Mouse (Mus musculus) fibroblast of lung, adult 2 months (primary cell): ENCODE results near the gene Trmu.
A peak's percentile ranks its signal among the peaks of the same experiment; 100 is the strongest.

Experiments
- DNase-seq: peaks from one replicate; pipeline ENCODE4 v3.0.0-alpha.2; 2011; ENCODE audit warnings: low read depth

Gene Trmu

DNA sequence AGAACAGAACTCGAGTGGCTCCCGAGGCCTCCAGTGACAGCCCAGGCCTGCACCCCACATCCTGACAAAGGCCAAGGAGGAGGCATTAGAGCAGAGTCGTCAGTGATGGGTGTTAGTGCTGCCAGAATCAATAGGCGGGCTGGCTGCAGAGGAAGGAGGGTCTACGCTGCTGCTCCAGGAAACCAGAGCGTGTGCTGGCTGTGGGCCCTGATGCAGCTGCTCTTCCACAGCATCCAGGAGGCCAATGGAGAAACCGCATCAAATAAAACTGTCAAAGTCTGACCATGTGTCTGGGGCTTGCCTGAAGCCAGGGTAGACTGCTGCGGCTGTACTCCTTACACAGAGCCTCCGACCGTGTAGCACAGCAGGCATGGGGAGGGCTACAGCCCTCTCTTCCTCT, 18.0 kb downstream of the Trmu start:
- no peak for DNase-seq

DNA sequence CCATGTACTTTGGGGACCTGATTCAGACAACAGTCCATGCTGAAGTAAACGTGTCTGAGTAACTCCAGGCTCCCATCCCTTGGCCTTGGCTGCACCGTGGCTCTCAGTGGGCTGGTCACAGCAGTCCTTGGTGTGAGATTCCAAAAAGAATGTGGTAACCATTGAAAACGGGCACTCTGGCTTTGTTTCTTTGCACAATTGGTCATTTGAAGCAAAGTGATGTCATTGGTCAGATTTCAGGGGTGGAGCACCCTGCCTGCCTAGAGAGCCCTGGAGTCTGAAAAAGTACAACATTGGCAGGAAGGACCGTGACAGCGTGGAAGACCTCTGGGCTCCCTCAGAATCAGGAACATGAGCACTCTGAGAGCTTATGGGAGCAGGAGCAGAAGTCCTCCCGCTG, 20.3 kb downstream of the Trmu start:
- DNase-seq = no peak

DNA sequence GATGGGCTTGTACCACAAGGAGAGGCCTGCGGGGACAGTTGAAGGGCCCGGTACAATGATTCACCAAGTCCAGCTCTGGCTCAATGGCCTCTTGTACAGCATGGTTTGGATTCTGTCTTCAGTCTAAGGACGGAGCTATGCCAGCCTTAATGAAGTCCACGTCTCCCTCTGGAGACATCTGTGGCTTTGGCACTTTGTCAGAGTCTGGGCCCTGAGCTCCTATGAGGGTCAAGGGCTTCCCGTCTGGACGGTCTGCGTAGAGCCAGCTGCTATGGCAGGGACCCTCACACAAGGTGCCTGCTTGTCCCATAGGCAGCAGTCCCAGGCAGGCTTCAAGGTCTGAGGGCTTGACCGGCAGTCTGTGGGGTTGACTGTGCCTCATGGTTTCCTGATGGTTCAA, 21.2 kb downstream of the Trmu start:
- DNase-seq = no peak

DNA sequence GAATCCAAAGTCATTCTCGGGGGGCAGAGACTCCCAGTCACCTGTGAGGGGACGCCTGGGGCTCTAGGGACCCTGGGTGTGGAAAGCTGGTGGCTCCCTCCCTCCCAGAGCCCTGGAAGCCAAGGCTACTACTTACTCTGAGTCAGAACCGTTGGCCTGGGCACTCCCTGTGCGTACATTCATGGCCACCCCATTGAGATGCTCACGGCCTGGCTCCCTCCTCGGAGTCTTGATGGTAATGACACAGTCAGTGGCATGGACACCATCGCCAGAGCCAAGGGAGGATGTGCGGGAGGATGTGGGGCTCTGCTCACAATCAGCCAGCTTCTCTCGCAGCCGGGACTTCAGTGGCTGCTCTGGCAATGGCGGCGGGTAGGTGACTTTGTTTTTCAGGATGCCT, 21.7 kb downstream of the Trmu start:
- DNase-seq = no peak

DNA sequence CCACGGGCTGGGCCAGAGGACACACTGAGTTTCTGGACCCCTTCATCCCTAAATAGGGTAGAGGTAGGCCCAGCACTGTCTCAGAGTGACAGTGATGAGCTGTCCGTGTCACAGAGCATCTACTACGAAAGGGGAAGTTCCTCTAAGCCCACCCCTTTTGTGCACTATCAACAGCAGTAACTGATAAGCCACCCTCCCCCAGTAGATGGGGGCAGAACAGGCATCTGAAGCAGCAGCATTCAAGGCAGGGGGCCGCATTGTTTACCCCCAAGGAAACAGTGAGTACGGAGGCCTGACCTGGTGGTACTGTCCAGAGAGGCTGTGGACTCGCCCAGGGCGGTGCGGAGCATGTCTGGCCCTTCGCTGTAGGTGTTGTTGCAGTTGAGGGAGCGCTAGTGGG, 23.4 kb downstream of the Trmu start:
- no peak for DNase-seq

DNA sequence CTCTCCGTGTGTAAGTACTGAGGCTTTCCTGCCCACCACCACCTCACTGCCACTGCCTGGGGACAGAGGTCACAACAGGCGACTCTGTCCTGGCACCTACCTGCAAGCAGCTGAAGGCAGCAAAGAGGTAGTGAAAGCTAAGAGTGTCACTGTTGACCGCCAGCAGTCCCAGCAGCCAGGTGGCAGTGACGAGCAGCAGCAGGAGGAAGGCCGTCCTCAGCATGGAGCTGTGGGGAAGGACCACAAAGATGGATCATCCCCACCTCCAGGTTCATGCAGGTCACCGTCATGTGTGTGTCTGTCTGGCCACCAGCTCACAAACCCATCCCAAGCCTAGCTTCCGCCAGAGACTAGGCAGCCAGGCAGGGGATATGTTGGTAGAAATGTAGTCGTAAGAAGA, 24.7 kb downstream of the Trmu start:
- no peak for DNase-seq

DNA sequence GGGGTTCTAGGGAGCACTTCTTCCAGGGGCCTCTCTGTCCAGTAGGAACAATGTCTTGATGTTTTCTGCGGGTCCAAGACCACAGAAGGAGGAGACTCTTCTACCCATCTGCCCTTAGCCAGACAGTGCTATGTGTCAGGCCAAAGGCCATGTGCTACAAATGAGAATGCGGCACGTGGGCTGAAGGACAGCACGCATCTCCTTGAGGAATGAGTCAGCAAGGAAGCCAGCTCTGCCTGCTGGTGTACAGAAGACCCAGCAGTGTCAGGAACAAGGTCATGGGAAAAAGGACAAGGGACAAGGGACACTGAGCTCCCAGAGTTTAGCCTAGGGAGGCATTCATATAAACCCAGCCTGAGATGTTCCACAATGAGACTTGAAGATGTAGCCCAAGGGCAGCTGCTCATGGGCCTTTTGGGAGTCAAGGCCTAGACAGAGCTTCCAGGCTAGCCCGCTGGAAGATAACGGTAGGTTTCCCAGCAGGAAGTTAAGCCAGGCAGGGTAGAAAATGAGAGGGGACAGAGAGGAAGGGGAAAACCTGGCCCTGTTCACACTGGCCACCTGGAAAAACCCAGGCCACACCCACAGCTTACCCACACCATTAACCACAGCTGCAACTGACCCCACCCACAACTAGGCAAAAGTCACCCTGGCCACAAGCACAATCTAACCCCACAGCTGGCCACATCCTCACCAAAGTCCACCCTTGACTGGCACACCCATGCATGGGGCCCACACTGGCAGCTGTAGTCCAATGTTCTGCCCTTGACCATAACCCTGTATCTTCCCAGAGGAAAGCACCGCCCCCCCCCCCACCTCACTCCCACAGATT, 29.8 kb downstream of the Trmu start:
- DNase-seq = no peak

DNA sequence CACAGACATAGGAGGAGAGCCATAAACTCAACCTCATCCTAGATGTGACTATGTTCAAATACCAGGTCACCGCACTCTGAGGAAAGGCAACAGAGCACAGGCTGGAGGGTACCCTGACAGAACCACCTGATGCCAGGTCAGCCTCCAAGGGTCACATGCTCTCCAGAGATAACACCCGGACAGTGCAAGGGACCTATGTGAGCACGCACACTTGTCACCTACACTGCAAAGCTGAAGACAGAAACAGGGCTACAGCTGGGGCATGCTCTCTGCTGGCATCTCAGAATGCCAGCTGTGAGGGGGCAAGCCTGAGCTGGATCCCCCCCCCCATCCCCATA, 30.3 kb downstream of the Trmu start:
- no peak for DNase-seq

DNA sequence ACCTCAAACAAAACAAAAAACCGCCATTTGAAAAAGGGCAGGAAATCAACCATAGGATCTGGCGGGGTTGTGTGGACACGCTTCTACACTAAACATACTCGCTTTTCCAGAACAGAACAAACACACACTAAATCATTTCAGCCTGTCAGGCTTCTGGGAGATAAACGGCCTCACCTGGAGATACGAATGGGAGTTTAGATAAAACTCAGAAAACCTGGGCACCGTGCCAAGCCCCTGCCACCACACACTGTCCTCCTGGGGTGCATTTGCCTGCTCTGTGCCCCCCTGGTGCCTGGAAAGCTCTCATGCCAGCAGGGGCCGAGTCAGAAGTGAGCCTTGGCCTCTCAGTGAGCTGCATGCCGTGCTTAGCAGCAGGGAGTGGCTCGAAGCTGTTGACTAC, 30.8 kb downstream of the Trmu start:
- no peak for DNase-seq

DNA sequence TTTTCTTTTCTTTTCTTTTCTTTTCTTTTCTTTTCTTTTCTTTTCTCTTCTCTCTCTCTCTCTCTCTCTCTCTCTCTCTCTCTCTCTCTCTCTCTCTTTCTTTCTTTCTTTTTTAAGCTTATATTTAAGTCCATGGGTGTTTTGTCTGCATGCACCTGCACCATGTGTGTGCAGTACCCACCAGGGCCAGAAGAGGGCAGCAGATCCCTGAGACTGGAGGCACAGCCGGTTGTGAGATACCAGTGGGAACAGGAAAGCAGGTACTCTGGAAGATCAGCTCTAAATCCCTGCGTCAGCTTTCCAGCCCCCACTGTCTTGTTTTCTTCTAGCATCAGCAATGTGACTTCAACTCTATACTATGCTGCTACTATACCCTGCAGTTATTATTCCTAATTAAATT, 34.5 kb downstream of the Trmu start:
- DNase-seq = no peak

DNA sequence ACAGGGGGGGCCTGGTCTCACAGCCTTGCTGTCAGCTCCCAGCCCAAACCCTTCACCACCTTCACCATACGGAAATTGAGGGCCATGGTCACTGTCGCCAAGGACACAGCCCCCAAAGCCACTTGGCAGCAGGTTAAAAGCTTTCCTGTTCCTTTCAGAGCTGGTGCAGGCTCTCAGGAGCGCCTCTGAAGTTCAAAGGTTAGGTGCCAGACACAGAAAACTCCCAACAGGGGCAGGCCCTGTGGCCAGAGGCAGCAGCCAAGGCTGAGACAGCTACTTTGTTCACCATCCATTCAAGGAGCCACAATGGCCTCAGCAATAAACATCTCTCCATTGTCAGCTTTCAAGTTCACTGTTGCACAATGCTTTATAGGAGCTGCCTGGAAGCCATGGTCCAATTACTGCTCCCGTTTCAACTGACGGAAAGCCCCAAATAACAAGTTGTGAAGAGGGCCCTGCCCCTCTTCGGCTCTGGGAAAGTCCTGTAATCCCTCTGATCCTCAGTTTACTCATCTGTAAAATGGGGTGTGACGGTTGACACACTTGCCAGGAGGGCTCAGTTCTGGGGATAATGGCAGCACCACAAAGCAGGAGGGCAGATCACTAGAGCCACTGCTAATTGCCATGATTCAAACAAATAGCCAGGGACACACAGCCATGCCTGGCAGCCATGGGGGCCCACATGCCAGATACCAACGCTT, 40.2 kb downstream of the Trmu start:
- DNase-seq = no peak

DNA sequence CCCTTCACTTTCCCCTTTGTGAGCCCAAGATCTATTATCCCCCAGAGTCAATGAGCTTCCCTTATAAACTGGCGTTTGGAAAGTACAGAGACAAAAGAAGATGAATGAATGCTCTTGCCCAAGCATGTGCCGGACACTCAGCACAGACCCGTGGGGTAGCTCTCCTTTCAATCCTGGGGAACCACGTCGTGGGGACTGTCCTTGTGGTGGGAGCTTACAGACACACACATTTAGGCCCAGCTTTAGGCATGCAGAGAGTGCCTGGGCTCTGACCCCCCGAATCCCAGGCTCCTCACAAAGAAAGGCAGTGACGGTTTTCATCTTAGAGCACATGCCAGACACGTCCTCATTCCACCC, 40.8 kb downstream of the Trmu start:
- DNase-seq = no peak

DNA sequence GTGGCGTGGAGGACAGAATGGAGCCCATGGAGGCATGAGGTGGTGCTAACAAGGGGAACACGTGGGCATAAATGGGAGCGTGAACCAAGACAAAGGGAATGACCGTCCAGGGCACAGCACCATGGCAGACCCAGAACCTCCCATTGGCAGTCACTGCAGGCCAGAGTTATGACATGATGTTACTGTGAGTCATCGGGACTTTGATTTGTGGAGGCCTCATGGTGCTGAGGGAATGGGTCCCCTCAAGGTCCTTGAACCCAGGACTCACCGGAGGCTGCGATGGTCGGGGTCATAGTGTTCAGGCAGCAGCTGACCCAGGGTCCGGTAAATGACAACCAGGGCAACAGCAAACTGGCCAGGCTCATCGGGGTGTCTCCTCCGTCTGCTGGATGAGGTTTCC, 42.7 kb downstream of the Trmu start:
- DNase-seq = no peak

DNA sequence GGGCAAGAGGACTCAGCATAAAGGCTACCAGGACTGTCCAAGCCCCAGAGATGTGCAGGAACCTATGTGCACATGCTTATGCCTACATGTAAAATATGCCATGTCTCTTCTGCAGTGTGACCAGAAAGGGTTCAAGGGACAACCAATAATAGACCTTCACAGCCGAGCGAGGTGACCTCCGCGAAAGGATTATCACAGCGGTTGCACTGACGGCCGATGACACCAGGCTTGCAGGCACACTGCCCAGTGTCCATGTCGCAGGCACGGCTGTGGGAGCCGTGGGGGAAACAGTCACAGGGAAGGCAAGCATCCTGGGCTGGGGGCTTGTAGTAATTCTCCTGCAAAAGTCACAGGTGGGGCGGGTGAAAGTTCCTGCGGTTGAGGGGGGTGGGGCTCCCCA, 49.0 kb downstream of the Trmu start:
- no peak for DNase-seq

DNA sequence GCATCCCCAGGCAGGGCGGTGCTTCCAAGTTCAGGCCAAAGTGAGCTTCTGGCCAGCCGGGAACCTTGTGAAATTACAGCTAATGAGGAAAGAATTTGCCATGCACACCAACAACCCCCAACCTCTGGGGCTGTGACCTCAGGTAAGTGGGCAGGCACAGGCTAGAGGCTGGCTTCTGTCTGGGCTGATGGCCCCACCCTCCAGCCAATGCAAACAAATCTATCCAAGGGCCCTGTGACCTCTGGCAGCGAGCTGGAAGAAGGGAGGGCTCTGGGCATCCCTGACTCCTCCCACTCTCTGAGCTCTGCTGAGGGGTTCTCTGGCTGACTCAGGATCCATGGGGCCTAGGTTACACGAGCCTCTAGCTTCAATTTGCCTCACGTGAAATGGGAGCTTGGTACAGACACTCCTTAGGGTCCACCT, 56.5 kb downstream of the Trmu start:
- peak; percentile 40 for DNase-seq
